Mouse (Mus musculus): ENCODE results near the gene Qtrt2.

Qtrt2 gene

DNA sequence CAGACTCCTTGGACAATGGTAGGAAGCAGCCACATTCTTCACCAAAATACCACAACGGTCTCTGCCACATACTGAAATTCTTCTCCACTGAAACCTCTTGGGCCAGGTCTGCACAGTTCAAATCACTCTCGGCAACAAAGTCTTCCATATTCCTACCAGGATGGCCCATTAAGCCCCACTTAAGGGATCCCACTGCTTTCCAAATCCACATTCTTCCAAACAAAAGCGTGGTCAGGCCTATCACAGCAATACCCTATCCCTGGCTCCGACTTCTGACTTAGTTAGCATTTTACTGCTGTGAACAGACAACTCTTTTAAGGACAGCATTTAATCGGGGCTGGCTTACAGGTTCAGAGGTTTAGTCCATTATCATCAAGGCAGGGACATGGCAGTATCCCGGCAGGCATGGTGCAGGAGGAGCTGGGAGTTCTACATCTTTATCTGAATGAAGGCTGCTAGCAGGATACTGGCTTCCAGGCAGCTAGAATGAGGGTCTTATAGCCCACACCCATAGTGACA, at the start of gene Qtrt2:
Gene Qtrt2 (minus strand): TSS at position 469 of the 519 bp plus-strand sequence.
- DNase-seq (ENCODE audit: low spot score): no peak

DNA sequence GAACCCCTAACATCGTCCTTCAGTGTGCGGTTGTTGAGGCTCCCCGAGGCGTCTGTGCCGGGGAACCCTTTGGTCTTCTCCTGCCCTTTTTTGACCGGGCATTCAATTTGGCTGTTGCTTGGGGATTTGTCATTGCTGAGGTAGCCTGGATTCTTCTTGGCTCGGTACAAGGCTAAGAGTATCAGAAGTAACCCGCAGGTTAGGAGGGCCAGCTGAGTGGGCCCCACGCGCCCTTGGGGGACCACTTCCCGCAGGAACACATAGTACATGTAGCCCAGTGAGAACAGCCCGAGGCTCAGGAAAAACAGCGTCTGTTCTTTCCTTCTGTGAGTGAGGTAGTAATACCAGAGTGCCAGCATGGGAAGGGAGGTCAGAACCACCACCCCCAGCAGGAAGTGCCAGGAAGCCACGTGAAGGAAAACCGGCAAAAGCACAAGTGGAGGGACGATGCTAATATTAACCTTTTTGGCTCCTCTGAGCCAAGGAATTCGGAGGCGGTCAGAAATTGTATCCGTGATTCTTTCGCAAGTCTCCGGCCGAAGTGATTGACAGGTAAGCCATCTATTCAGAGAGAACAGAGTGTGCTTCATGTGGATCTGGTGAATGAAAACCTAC, 47.1 kb upstream of the Qtrt2 start:
- DNase-seq (ENCODE audit: low spot score): no peak

- DNase-seq (ENCODE audit: low spot score): no peak
These were observed 46.5 kb upstream of the Qtrt2 start for GRCm38 (mm10) chr16:43973147-43973546.

GRCm38 (mm10) chr16:43972391-43972790, 45.8 kb upstream of the Qtrt2 start:
- no peak for DNase-seq (ENCODE audit: low spot score)

- no peak for DNase-seq (ENCODE audit: low spot score)
These were observed 45.1 kb upstream of the Qtrt2 start for GRCm38 (mm10) chr16:43971741-43972140.

GRCm38 (mm10) chr16:43971189-43971588, 44.6 kb upstream of the Qtrt2 start:
- DNase-seq (ENCODE audit: low spot score): no peak

GRCm38 (mm10) chr16:43970426-43970825, 43.8 kb upstream of the Qtrt2 start:
- no peak for DNase-seq (ENCODE audit: low spot score)

GRCm38 (mm10) chr16:43965781-43966389, 39.3 kb upstream of the Qtrt2 start:
- no peak for DNase-seq (ENCODE audit: low spot score)

DNA sequence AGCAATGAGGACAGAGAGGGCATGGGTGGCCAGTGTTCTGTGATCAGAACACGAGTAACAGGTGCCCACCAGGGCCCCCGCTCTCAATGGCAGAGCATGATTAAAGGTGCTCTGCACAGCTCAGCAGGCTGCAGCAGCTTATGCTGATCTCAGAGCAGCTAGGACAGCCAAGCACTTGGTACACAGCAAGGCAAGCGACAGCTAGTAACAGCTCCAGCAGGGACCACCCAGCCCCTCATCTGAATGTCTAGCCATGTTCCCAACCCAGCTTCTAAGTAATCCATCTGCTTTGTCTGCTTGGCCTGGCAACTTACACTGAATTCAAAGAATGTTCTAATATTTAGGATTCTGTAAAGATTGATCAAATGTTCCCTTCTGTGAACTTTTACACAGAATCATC, 37.2 kb upstream of the Qtrt2 start:
- DNase-seq (ENCODE audit: low spot score): no peak

DNA sequence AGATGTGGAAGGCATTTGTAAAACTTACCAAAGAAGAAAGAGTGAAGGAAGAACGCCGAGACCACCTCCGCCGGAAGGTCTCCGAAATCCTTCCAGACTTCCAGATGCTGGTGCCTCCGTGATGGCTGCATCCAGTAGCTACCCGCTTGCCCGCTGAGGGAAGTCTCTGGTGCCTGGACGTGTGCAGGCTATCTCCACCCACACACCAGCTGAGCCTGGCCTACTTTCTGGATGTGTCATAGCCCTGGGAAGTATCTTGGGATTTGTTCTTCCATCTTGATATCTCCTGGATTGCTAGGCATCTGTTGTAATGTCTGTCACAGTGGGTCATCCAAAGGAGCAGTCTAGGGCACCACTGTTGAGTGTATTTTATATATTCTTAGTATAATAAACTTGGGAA, 36.7 kb upstream of the Qtrt2 start:
- no peak for DNase-seq (ENCODE audit: low spot score)

- no peak for DNase-seq (ENCODE audit: low spot score)
These were observed 31.4 kb upstream of the Qtrt2 start for GRCm38 (mm10) chr16:43958038-43958437.

GRCm38 (mm10) chr16:43954913-43955312, 28.3 kb upstream of the Qtrt2 start:
- no peak for DNase-seq (ENCODE audit: low spot score)

- DNase-seq (ENCODE audit: low spot score): no peak
These were observed 25.0 kb upstream of the Qtrt2 start for GRCm38 (mm10) chr16:43951591-43951990.

DNA sequence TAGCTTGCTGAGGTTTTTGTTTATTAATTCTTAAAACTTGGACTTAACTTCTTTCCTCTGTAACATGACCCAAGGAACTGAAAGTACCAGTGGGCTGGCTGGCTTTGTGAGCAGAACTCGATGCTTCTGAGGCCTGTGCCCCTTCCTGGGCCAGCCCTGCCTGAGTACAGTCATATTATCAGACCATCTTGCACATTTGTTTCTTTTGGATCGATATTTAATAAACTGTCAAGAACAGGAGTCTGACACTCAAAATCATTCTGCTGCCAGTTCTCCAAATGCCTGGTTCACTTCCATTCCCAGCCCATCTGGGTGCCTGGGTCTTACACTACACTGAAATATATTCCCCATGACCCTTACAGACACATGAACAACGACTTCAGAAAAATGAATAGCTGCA, 19.3 kb upstream of the Qtrt2 start:
- no peak for DNase-seq (ENCODE audit: low spot score)

DNA sequence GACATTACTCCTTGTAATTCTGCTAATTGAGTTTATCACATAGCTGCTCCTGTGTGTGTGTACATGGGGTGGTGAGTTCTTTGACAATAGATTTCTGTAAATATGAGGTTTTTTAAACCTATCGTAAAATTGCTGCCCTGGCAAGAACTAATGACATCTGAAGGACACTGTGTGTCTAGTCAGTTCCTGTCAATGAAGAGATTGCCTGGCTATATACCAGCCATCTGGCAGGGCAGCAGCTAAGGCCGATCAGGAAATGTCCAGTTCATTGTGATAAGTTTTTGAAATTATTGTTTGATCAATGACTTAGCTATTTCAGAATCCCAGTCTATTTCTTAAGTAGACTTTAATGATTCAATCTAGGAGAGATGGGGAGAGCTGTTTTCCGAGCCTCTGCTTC, 18.7 kb upstream of the Qtrt2 start:
- DNase-seq (ENCODE audit: low spot score): no peak

- no peak for DNase-seq (ENCODE audit: low spot score)
These were observed 14.2 kb upstream of the Qtrt2 start for GRCm38 (mm10) chr16:43940846-43941245.

- no peak for DNase-seq (ENCODE audit: low spot score)
These were observed 9.3 kb upstream of the Qtrt2 start for GRCm38 (mm10) chr16:43935892-43936291.

GRCm38 (mm10) chr16:43935367-43935766, 8.8 kb upstream of the Qtrt2 start:
- DNase-seq (ENCODE audit: low spot score): no peak

- no peak for DNase-seq (ENCODE audit: low spot score)
These were observed 8.2 kb upstream of the Qtrt2 start for GRCm38 (mm10) chr16:43934856-43935255.

GRCm38 (mm10) chr16:43933041-43933440, 6.4 kb upstream of the Qtrt2 start:
- no peak for DNase-seq (ENCODE audit: low spot score)

- DNase-seq (ENCODE audit: low spot score): no peak
These were observed 5.7 kb upstream of the Qtrt2 start for GRCm38 (mm10) chr16:43932319-43932718.

GRCm38 (mm10) chr16:43931502-43931901, 4.9 kb upstream of the Qtrt2 start:
- no peak for DNase-seq (ENCODE audit: low spot score)

GRCm38 (mm10) chr16:43930577-43930976, 4.0 kb upstream of the Qtrt2 start:
- no peak for DNase-seq (ENCODE audit: low spot score)

DNA sequence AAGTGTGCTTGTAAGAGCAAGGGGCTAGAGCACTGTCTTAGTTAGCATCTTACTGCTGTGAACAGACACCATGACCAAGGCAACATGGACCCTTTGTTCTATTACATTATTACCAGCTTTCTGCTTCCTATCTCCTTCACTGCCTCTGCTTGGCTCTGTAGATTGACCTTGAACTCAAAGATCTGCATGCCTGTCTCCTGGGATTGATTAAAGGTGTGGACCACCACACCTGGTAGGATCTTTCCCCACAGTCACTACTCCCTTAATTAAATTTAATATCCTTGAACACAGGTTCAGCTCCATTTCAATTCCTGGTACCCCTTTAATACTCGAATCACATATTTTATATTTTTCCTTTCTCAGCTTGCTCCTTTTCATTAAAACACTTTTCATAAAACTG, 763 bp downstream of the Qtrt2 start:
- DNase-seq (ENCODE audit: low spot score): no peak
